Mouse (Mus musculus) hindbrain, embryonic 12.5 days (tissue): ENCODE data around the gene Krtap16-3. TPM values are rescaled to one million over a fixed set of nuclear protein-coding genes. Genes with fewer than 3 reads are reported as not detected.

Source experiments
- ATAC-seq: fragments of 200-750 bp; cut with Nextera tagmentation; 2 replicates; pipeline ENCODE4 v1.8.0; 2017; ENCODE audit warnings: moderate TSS enrichment; ENCODE audit not compliant: low FRiP score
- H3K27ac ChIP-seq: fragments of 300-500 bp; sonication (generic); 2 replicates; pipeline ENCODE4 v1.5.1; 2016; ENCODE audit warnings: mild to moderate bottlenecking
- H3K27me3 ChIP-seq: fragments of 300-500 bp; sonication (generic); 2 replicates; pipeline ENCODE4 v1.6.1; 2016; ENCODE audit warnings: mild to moderate bottlenecking
- H3K36me3 ChIP-seq: fragments of 300-500 bp; sonication (generic); 2 replicates; pipeline ENCODE4 v1.6.1; 2016; ENCODE audit warnings: mild to moderate bottlenecking
- H3K4me1 ChIP-seq: fragments of 300-500 bp; sonication (generic); 2 replicates; pipeline ENCODE4 v1.6.1; 2016
- H3K4me2 ChIP-seq: fragments of 300-500 bp; sonication (generic); replicated peaks from 2 replicates; pipeline ENCODE4 v1.6.1; 2016; ENCODE audit warnings: mild to moderate bottlenecking
- H3K4me3 ChIP-seq: fragments of 300-500 bp; sonication (generic); 2 replicates; pipeline ENCODE4 v1.5.1; 2016; ENCODE audit warnings: mild to moderate bottlenecking
- H3K9ac ChIP-seq: fragments of 300-500 bp; sonication (generic); 2 replicates; pipeline ENCODE4 v1.6.1; 2016; ENCODE audit warnings: mild to moderate bottlenecking, moderate library complexity
- H3K9me3 ChIP-seq: fragments of 300-500 bp; sonication (generic); replicated peaks from 2 replicates; pipeline ENCODE4 v1.6.1; 2016; ENCODE audit warnings: mild to moderate bottlenecking
- WGBS: fragments of 180-500 bp; shearing (Covaris S2); methylation state at CpG from one replicate; pipeline ENCODE4 v1.1.7; 2016; 5-methylcytosine and 5-hydroxymethylcytosine counted together
- polyA plus RNA-seq: library from polyadenylated mRNA; unstranded; fragments of >200 nt; fragmentation: Nextera tagmentation; extraction: Ambion mirVana; gene quantifications from 2 replicates; pipeline ENCODE4 v1.2.1, GENCODE M21; 2016

The Krtap16-3 gene
- not detected in 2 replicates for polyA plus RNA-seq

DNA sequence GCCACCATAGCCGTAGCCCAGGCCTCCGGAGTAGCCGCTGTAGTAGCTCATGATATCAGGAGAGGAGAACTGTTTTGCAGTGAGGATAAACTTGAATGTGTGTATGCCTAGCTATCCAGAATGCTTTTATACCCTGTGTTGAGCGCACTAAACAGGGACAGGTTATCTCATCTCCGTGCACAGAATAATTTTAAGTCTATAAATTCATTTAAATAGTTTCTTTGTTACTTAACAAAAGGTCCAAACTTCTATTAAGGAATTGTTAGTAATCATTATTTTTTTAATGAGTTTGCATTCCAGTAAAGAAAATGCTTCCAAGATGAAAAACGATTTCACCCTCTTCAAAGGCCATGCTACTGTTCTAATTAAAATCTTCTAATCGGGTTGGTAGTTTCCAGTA, at the start of gene Krtap16-3:
Gene Krtap16-3, minus strand, starts transcription at position 101 of the 400 bp plus-strand sequence.
- Histone ChIP-seq H3K9me3 (no peaks in the 10 kb centered on the region), H3K4me1 (no peaks in the 10 kb centered on the region), H3K9ac (no peak within 1 kb of the TSS), H3K27me3 (no peaks in the 10 kb centered on the region), H3K36me3 (no peaks in the 10 kb centered on the region), H3K4me3 (no peak within 1 kb of the TSS), H3K27ac (no peak within 1 kb of the TSS), H3K4me2 (no peak within 1 kb of the TSS)
- no peak for ATAC-seq
- 91% methylated on average over 7 of the region's 7 CpGs for WGBS

DNA sequence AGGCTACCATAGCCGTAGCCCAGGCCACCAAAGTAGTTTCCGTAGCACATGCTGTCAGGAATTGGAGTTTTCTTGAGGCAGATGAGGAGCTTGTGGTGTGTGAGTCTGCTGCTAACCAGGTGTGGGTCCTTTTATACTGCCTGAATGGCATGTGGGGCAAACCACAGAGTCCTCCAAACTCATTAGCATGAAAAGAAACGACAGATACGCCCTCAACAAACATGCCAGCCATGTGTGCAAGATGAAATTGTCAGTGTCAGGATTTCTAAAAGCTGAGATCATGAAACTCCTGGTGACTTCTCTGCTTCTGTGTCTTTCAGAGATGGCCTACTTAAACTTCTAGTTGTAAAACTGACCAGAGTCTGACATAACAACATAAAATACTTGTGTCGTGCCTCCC, 48.0 kb upstream of the Krtap16-3 start, which contains the start of gene Krtap22-2:
Gene Krtap22-2, minus strand, starts transcription at position 101 of the 400 bp plus-strand sequence.
- 91% methylated on average over 5 of the region's 5 CpGs for WGBS
- H3K9me3 ChIP-seq: no peaks in the 10 kb centered on the region
- H3K4me1 ChIP-seq: no peaks in the 10 kb centered on the region
- H3K36me3 ChIP-seq: no peaks in the 10 kb centered on the region
- no peak within 1 kb of the TSS for H3K9ac ChIP-seq
- no peak within 1 kb of the TSS for H3K27ac ChIP-seq
- H3K4me3 ChIP-seq: no peak within 1 kb of the TSS
- ATAC-seq: no peak
- no peak within 1 kb of the TSS for H3K4me2 ChIP-seq
- no peaks in the 10 kb centered on the region for H3K27me3 ChIP-seq

DNA sequence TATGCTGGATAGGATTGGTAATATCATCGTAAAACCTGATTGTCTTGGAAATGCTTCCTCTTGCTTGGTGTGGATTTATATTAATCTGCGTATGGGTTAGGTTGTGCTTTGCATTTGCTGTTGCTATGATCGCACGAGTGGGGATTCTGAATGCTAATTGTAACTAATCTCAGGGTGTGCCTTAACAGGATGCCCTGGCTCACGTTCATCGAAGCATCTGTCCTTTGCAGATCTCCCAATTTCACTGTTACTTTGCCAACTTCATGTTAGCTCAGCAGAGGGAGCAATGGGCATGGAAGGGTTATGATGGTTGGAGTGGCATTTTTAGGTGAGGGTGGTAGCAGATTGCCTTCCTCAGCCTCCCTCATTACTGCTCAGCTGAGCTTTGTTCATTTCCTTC, 21.6 kb downstream of the Krtap16-3 start:
- Histone ChIP-seq H3K4me1 (no peaks in the 10 kb centered on the region), H3K36me3 (no peaks in the 10 kb centered on the region), H3K27ac (no peak overlapping the region), H3K4me2 (no peak overlapping the region), H3K9ac (no peak overlapping the region), H3K9me3 (no peaks in the 10 kb centered on the region), H3K4me3 (no peak overlapping the region), H3K27me3 (no peaks in the 10 kb centered on the region)
- 90% methylated on average over 6 of the region's 6 CpGs for WGBS
- ATAC-seq: no peak

DNA sequence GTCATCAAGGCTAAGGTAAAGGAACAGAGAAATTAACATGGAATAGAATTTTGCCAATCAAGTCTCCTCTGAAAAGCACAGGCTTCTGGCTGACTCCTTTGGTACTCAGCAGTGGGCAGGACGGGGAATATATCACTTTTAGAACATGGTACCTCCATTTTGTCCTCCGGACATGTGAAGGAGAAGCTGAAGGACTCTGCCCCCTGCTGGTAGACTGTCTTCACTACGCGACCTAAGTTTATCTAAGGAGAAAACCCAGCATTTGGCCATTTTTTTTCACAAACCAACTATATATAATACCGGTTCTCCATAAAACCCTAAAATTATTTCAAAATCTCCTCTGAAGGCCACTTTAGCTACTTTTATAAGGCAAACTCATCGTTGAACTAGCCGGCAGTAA, 24.4 kb downstream of the Krtap16-3 start:
- Histone ChIP-seq H3K27me3 (no peaks in the 10 kb centered on the region), H3K4me2 (no peak overlapping the region), H3K27ac (no peak overlapping the region), H3K4me1 (no peaks in the 10 kb centered on the region), H3K9ac (no peak overlapping the region), H3K9me3 (no peaks in the 10 kb centered on the region), H3K36me3 (no peaks in the 10 kb centered on the region), H3K4me3 (no peak overlapping the region)
- no peak for ATAC-seq
- 76% methylated on average over 7 of the region's 7 CpGs for WGBS

DNA sequence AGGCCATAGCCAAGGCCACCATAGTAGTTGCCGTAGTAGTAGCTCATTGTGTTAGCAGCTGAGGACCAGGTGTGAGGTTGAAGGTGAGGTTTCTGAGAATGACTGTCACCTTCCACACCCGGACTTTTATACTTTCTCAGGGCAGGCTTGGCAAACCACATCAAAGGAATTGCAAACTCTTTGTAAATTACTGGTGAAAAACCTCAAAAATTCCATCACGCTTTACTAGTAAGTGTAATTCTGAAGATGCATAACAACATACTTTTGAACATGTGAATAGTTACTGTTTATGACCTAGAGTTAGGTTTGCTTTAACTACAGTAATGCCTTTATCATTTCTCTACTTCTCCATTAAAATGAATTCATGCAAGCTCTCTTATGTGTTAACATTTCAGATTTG, 30.5 kb downstream of the Krtap16-3 start, which contains the start of gene Krtap19-9b:
Gene Krtap19-9b, minus strand, starts transcription at position 101 of the 400 bp plus-strand sequence.
- Histone ChIP-seq H3K4me1 (no peaks in the 10 kb centered on the region), H3K9me3 (no peaks in the 10 kb centered on the region), H3K27ac (no peak within 1 kb of the TSS), H3K27me3 (no peaks in the 10 kb centered on the region), H3K36me3 (no peaks in the 10 kb centered on the region), H3K9ac (no peak within 1 kb of the TSS), H3K4me3 (no peak within 1 kb of the TSS), H3K4me2 (no peak within 1 kb of the TSS)
- WGBS: 94% methylated on average over 3 of the region's 3 CpGs
- no peak for ATAC-seq

Other genes starting within 250 kb of the Krtap16-3 start
- not detected in 2 replicates for gene Krtap13-1, start 234.0 kb downstream of the Krtap16-3 start, polyA plus RNA-seq
- not detected in 2 replicates for gene Krtap13, start 211.2 kb downstream of the Krtap16-3 start, polyA plus RNA-seq
- gene 2310034C09Rik, start 204.0 kb downstream of the Krtap16-3 start, polyA plus RNA-seq: not detected in 2 replicates
- gene 2310057N15Rik, start 188.7 kb downstream of the Krtap16-3 start, polyA plus RNA-seq: not detected in 2 replicates
- gene Gm5965, start 185.0 kb downstream of the Krtap16-3 start, polyA plus RNA-seq: not detected in 2 replicates
- not detected in 2 replicates for gene Gm20741, start 150.7 kb downstream of the Krtap16-3 start, polyA plus RNA-seq
- not detected in 2 replicates for gene Krtap15, start 142.7 kb downstream of the Krtap16-3 start, polyA plus RNA-seq
- not detected in 2 replicates for gene Krtap14, start 136.7 kb downstream of the Krtap16-3 start, polyA plus RNA-seq
- not detected in 2 replicates for gene Krtap19-1, start 93.5 kb downstream of the Krtap16-3 start, polyA plus RNA-seq
- not detected in 2 replicates for gene Krtap19-2, start 88.6 kb downstream of the Krtap16-3 start, polyA plus RNA-seq
- not detected in 2 replicates for gene Krtap19-3, start 84.8 kb downstream of the Krtap16-3 start, polyA plus RNA-seq
- not detected in 2 replicates for gene Krtap19-4, start 77.8 kb downstream of the Krtap16-3 start, polyA plus RNA-seq
- not detected in 2 replicates for gene Krtap19-5, start 66.4 kb downstream of the Krtap16-3 start, polyA plus RNA-seq
- not detected in 2 replicates for gene Krtap19-9b, start 30.6 kb downstream of the Krtap16-3 start, polyA plus RNA-seq
- not detected in 2 replicates for gene Krtap22-2, start 47.9 kb upstream of the Krtap16-3 start, polyA plus RNA-seq
- not detected in 2 replicates for gene Gm10229, start 52.4 kb upstream of the Krtap16-3 start, polyA plus RNA-seq
- not detected in 2 replicates for gene Krtap6-1, start 68.8 kb upstream of the Krtap16-3 start, polyA plus RNA-seq
- not detected in 2 replicates for gene Gm10228, start 78.6 kb upstream of the Krtap16-3 start, polyA plus RNA-seq
- not detected in 2 replicates for gene Krtap6-5, start 85.0 kb upstream of the Krtap16-3 start, polyA plus RNA-seq
- not detected in 2 replicates for gene 1110025L11Rik, start 101.1 kb upstream of the Krtap16-3 start, polyA plus RNA-seq
- gene Krtap6-3, start 121.1 kb upstream of the Krtap16-3 start, polyA plus RNA-seq: not detected in 2 replicates
- gene Gm6358, start 178.0 kb upstream of the Krtap16-3 start, polyA plus RNA-seq: not detected in 2 replicates
- gene Gm10061, start 188.2 kb upstream of the Krtap16-3 start, polyA plus RNA-seq: not detected in 2 replicates
- not detected in 2 replicates for gene Gm9789, start 195.1 kb upstream of the Krtap16-3 start, polyA plus RNA-seq
- gene Gm7735, start 206.6 kb upstream of the Krtap16-3 start, polyA plus RNA-seq: not detected in 2 replicates
- not detected in 2 replicates for gene 1110057P08Rik, start 211.9 kb upstream of the Krtap16-3 start, polyA plus RNA-seq
- not detected in 2 replicates for gene Krtap20-2, start 243.0 kb upstream of the Krtap16-3 start, polyA plus RNA-seq